21 mouse cellular contexts compared by ENCODE assay signal in the genomic region with DNA sequence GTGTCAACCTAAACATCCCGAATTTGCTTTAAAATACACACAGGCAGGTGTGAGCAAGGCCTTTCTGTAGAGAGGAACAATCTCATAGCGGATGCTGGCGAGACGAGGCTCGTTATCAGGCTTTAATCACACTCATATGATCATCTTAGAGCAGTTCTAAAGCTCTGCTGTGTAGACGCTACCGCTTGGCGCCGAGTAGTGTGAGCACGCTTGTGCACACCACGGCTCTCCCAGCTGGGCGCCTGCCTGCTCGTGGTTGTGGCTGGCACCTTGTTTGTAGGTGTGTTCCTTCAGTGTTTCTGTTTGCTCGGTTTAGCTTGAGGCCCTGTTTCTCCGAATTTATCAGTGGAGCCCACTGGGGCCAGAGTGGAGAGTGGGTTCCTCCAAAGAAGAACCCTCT.
"Had no signal": no experiment of that assay in that cellular context is flagged by ENCODE, and none has a peak within 500 bp of the region (broad histone marks: within the 10 kb centered on the region; RNA-seq: fewer than 3 reads in every experiment).

No protein-coding gene starts in this region.

- H3K4me1 ChIP-seq: liver, embryonic 12.5 days; liver, embryonic 15.5 days; megakaryocyte, embryonic 14.5 days; midbrain, embryonic 10.5 days; midbrain, embryonic 13.5 days had no signal

- H3K36me3 ChIP-seq: limb, embryonic 13.5 days; liver, embryonic 12.5 days; liver, embryonic 15.5 days; lung, embryonic 15.5 days; midbrain, embryonic 10.5 days; midbrain, embryonic 13.5 days; neural tube, embryonic 13.5 days had no signal

- H3K4me3 ChIP-seq: layer of hippocampus, adult 2 months; limb, embryonic 13.5 days; liver, embryonic 12.5 days; liver, embryonic 15.5 days; lung, embryonic 15.5 days; megakaryocyte, embryonic 14.5 days; midbrain, embryonic 10.5 days; midbrain, embryonic 13.5 days; myocyte; neural tube, embryonic 13.5 days had no signal

- ATAC-seq: liver, embryonic 12.5 days; midbrain, embryonic 13.5 days; midbrain, embryonic 16.5 days had no signal

- H3K9ac ChIP-seq: limb, embryonic 13.5 days; liver, embryonic 12.5 days; liver, embryonic 15.5 days; lung, embryonic 15.5 days; midbrain, embryonic 13.5 days; neural tube, embryonic 13.5 days had no signal

- H3K27ac ChIP-seq: kidney, postnatal 0 days; layer of hippocampus, adult 2 months; limb, embryonic 13.5 days; liver, embryonic 12.5 days; liver, embryonic 15.5 days; lung, embryonic 15.5 days; midbrain, embryonic 10.5 days; midbrain, embryonic 13.5 days; neural tube, embryonic 13.5 days had no signal

- H3K9me3 ChIP-seq: limb, embryonic 13.5 days; liver, embryonic 12.5 days; liver, embryonic 15.5 days; lung, embryonic 15.5 days; megakaryocyte, embryonic 14.5 days; midbrain, embryonic 10.5 days; midbrain, embryonic 13.5 days; neural tube, embryonic 13.5 days had no signal

- H3K27me3 ChIP-seq: limb, embryonic 13.5 days; liver, embryonic 12.5 days; liver, embryonic 15.5 days; lung, embryonic 15.5 days; megakaryocyte, embryonic 14.5 days; midbrain, embryonic 13.5 days; neural tube, embryonic 13.5 days had no signal

- DNase-seq: kidney, adult 2 months; kidney, postnatal 25 days; layer of hippocampus, adult 9-11 months; liver; lung, adult 18-20 months; lung, postnatal 10 days; lung, postnatal 36 days; thymus, adult 18-20 months; thymus, postnatal 25 days had no signal

- H3K4me2 ChIP-seq: limb, embryonic 13.5 days; liver, embryonic 12.5 days; liver, embryonic 15.5 days; lung, embryonic 15.5 days; midbrain, embryonic 13.5 days; neural tube, embryonic 13.5 days had no signal
